Mouse (Mus musculus) myocyte (in vitro differentiated cells): ENCODE results near the gene Cenpt. TPM values are rescaled to one million over a fixed set of nuclear protein-coding genes. Genes with fewer than 3 reads are reported as not detected.

Experiments
- H3K27me3 ChIP-seq: one replicate; pipeline ENCODE4 v1.6.1; 2011; ENCODE audit not compliant: control insufficient read depth, insufficient read depth, insufficient read length
- H3K36me3 ChIP-seq: one replicate; pipeline ENCODE4 v1.6.1; 2011; ENCODE audit not compliant: control insufficient read depth, insufficient read depth
- H3K4me2 ChIP-seq: one replicate; pipeline ENCODE4 v1.6.1; 2011; ENCODE audit warnings: low read depth, control low read depth
- H3K4me3 ChIP-seq: one replicate; pipeline ENCODE4 v1.5.1; 2011; ENCODE audit warnings: mild to moderate bottlenecking, control low read depth, moderate library complexity
- H3K79me2 ChIP-seq: one replicate; pipeline ENCODE4 v1.6.1; 2011; ENCODE audit not compliant: control insufficient read depth, insufficient read depth
- H3ac ChIP-seq: one replicate; pipeline ENCODE4 v1.6.1; 2011; ENCODE audit not compliant: control insufficient read depth, insufficient read length
- CEBPB ChIP-seq: IDR thresholded peaks from 2 replicates; pipeline ENCODE4 v1.6.1; 2011; ENCODE audit warnings: mild to moderate bottlenecking, moderate library complexity; ENCODE audit not compliant: poor library complexity, insufficient read depth, severe bottlenecking
- E2F4 ChIP-seq: IDR thresholded peaks from one replicate; pipeline ENCODE4 v1.6.1; 2011; ENCODE audit warnings: mild to moderate bottlenecking, control low read depth, moderate library complexity; ENCODE audit not compliant: insufficient read depth
- MAX ChIP-seq: IDR thresholded peaks from one replicate; pipeline ENCODE4 v1.6.1; 2011; ENCODE audit warnings: low read depth, mild to moderate bottlenecking, control low read depth
- MYOD1 ChIP-seq, 3 experiments: IDR thresholded peaks; one replicate each; pipeline ENCODE4 v1.6.1; 2011; ENCODE audit warnings: control low read depth in 2 of 3, low read depth in 2 of 3, mild to moderate bottlenecking in 2 of 3, moderate library complexity in 1 of 3; ENCODE audit not compliant: insufficient read length in 2 of 3, control insufficient read depth in 1 of 3
- MYOG ChIP-seq, 3 experiments: IDR thresholded peaks; one replicate each; pipeline ENCODE4 v1.6.1; 2011; ENCODE audit warnings: control low read depth in 2 of 3, low read depth in 2 of 3, mild to moderate bottlenecking in 2 of 3; ENCODE audit not compliant: insufficient read length in 2 of 3, control insufficient read depth in 1 of 3, insufficient read depth in 1 of 3
- POLR2A ChIP-seq: IDR thresholded peaks from one replicate; pipeline ENCODE4 v1.6.1; 2011; ENCODE audit warnings: low read depth, mild to moderate bottlenecking, control low read depth, moderate library complexity; ENCODE audit not compliant: insufficient read length
- POLR2AphosphoS2 ChIP-seq: IDR thresholded peaks from one replicate; pipeline ENCODE4 v1.6.1; 2011; ENCODE audit warnings: low read depth, control low read depth; ENCODE audit not compliant: insufficient read length
- REST ChIP-seq: IDR thresholded peaks from one replicate; pipeline ENCODE4 v1.6.1; 2011; ENCODE audit warnings: mild to moderate bottlenecking, control low read depth, moderate library complexity; ENCODE audit not compliant: insufficient read depth, insufficient read length
- SRF ChIP-seq: IDR thresholded peaks from one replicate; pipeline ENCODE4 v1.6.1; 2011; ENCODE audit warnings: low read depth; ENCODE audit not compliant: control insufficient read depth, insufficient read length
- TCF12 ChIP-seq: IDR thresholded peaks from one replicate; pipeline ENCODE4 v1.6.1; 2011; ENCODE audit warnings: mild to moderate bottlenecking, control low read depth; ENCODE audit not compliant: poor library complexity, insufficient read depth, severe bottlenecking
- TCF3 ChIP-seq: IDR thresholded peaks from one replicate; pipeline ENCODE4 v1.6.1; 2011; ENCODE audit warnings: low read depth, control low read depth; ENCODE audit not compliant: insufficient read length
- USF1 ChIP-seq: IDR thresholded peaks from one replicate; pipeline ENCODE4 v1.6.1; 2011; ENCODE audit warnings: low read depth, mild to moderate bottlenecking, control low read depth, moderate library complexity
- polyA plus RNA-seq: library from polyadenylated mRNA; unstranded; fragments of >200 nt; fragmentation: generic; extraction: Trizol; gene quantifications from one replicate; pipeline ENCODE4 v1.2.1, GENCODE M21; 2012; ENCODE audit warnings: missing spikeins

The Cenpt gene
- polyA plus RNA-seq, 1 experiment, result 20.4 TPM

DNA sequence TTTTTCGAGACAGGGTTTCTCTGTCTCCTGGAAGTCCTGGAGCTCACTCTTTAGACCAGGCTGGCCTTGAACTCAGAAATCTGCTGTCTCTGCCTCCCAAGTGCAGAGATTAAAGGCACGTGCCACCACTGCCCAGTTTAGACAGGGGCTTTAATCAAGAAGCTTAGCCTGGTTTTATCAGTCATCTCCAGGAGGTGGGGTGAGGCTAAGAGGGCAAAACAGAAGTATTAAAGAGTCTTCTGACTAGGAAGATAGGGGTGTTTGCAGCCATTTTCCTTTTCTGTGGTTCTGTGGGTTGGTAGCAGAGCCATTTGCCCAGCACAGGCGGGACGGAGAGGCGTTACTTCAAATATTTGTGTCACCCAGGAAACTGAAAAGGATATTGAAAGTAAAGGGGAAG is 6.2 kb upstream of the Cenpt start:
- peak overlapping the region; percentile 82 for H3K4me3 ChIP-seq
- peak overlapping the region; percentile 89 for H3K4me2 ChIP-seq
- no peaks in the 10 kb centered on the region for H3K36me3 ChIP-seq
- peaks cover 78% of the 10 kb centered on the region for H3K79me2 ChIP-seq
- no peak overlapping the region for H3ac ChIP-seq
- TF ChIP-seq REST (no peak), MYOD1 (IDR thresholded peaks at IDR 0.05; ENCODE audit: control insufficient read depth in 1 of 3, insufficient read length in 2 of 3, low read depth in 2 of 3) (no peak), MAX (no peak), POLR2AphosphoS2 (no peak), TCF12 (no peak), CEBPB (no peak), TCF3 (no peak), POLR2A (no peak)
- H3K27me3 ChIP-seq, result no peaks in the 10 kb centered on the region

GRCm38 (mm10) chr8:105858495-105858894 is 5.4 kb upstream of the Cenpt start:
- Histone ChIP-seq H3K79me2 (peaks cover 69% of the 10 kb centered on the region), H3K27me3 (no peaks in the 10 kb centered on the region), H3K4me3 (no peak overlapping the region), H3K36me3 (no peaks in the 10 kb centered on the region), H3K4me2 (no peak overlapping the region), H3ac (no peak overlapping the region)
- TF ChIP-seq TCF3 (no peak), TCF12 (no peak), USF1 (no peak), CEBPB (no peak), POLR2A (no peak), POLR2AphosphoS2 (no peak), SRF (no peak), MAX (no peak), MYOD1 (IDR thresholded peaks at IDR 0.05; ENCODE audit: control insufficient read depth in 1 of 3, insufficient read length in 2 of 3, low read depth in 2 of 3) (no peak), E2F4 (no peak), REST (no peak), MYOG (IDR thresholded peaks at IDR 0.05; ENCODE audit: control insufficient read depth in 1 of 3, insufficient read depth in 1 of 3, insufficient read length in 2 of 3, low read depth in 2 of 3) (no peak)

- Histone ChIP-seq H3K36me3 (no peaks in the 10 kb centered on the region), H3ac (peak overlapping the region; percentile 86), H3K27me3 (no peaks in the 10 kb centered on the region), H3K4me3 (peak overlapping the region; percentile 76), H3K4me2 (peak overlapping the region; percentile 95), H3K79me2 (peaks cover 50% of the 10 kb centered on the region)
- no peak for TF ChIP-seq TCF3
- TF ChIP-seq CEBPB, result no peak
- TF ChIP-seq TCF12, result no peak
- TF ChIP-seq POLR2AphosphoS2, result no peak
- no peak for TF ChIP-seq POLR2A
- TF ChIP-seq MAX, result no peak
- no peak for TF ChIP-seq REST
- no peak for TF ChIP-seq MYOG (IDR thresholded peaks at IDR 0.05; ENCODE audit: control insufficient read depth in 1 of 3, insufficient read depth in 1 of 3, insufficient read length in 2 of 3, low read depth in 2 of 3)
- no peak for TF ChIP-seq SRF
- no peak for TF ChIP-seq MYOD1 (IDR thresholded peaks at IDR 0.05; ENCODE audit: control insufficient read depth in 1 of 3, insufficient read length in 2 of 3, low read depth in 2 of 3)
- no peak for TF ChIP-seq USF1
- TF ChIP-seq E2F4, result no peak
Measured at GRCm38 (mm10) chr8:105856168-105856835, 3.2 kb upstream of the Cenpt start.

GRCm38 (mm10) chr8:105855248-105856167 is 2.4 kb upstream of the Cenpt start:
- Histone ChIP-seq H3K36me3 (no peaks in the 10 kb centered on the region), H3ac (peak overlapping the region; percentile 86), H3K79me2 (peaks cover 51% of the 10 kb centered on the region), H3K4me3 (peak overlapping the region; percentile 76), H3K4me2 (peak overlapping the region; percentile 95), H3K27me3 (no peaks in the 10 kb centered on the region)
- TF ChIP-seq SRF, result peak; percentile 14
- TF ChIP-seq TCF12, result no peak
- no peak for TF ChIP-seq E2F4
- no peak for TF ChIP-seq TCF3
- no peak for TF ChIP-seq POLR2A
- no peak for TF ChIP-seq USF1
- no peak for TF ChIP-seq CEBPB
- peak in 1 of 3 experiments; percentile 36 for TF ChIP-seq MYOG (IDR thresholded peaks at IDR 0.05; ENCODE audit: control insufficient read depth in 1 of 3, insufficient read depth in 1 of 3, insufficient read length in 2 of 3, low read depth in 2 of 3)
- TF ChIP-seq MYOD1 (IDR thresholded peaks at IDR 0.05; ENCODE audit: control insufficient read depth in 1 of 3, insufficient read length in 2 of 3, low read depth in 2 of 3), result peak in 2 of 3 experiments; percentile 14 to 61
- TF ChIP-seq POLR2AphosphoS2, result no peak
- no peak for TF ChIP-seq REST
